Mouse (Mus musculus) heart, embryonic 12.5 days (tissue): ENCODE results near the gene Nectin1. TPM values are rescaled to one million over a fixed set of nuclear protein-coding genes. Genes with fewer than 3 reads are reported as not detected.
A peak's percentile ranks its signal among the peaks of the same experiment; 100 is the strongest.

ENCODE experiments used
- ATAC-seq: fragments of 200-750 bp; cut with Nextera tagmentation; 2 replicates; pipeline ENCODE4 v1.8.0; 2017; ENCODE audit warnings: moderate TSS enrichment, moderate library complexity; ENCODE audit not compliant: insufficient number of reproducible peaks, low FRiP score
- H3K27ac ChIP-seq: fragments of 300-500 bp; sonication (generic); 2 replicates; pipeline ENCODE4 v1.5.1; 2016; ENCODE audit warnings: mild to moderate bottlenecking, moderate library complexity; ENCODE audit not compliant: poor library complexity, severe bottlenecking
- H3K27me3 ChIP-seq: fragments of 300-500 bp; sonication (generic); replicated peaks from 2 replicates; pipeline ENCODE4 v1.6.1; 2016; ENCODE audit warnings: mild to moderate bottlenecking, moderate library complexity
- H3K36me3 ChIP-seq: fragments of 300-500 bp; sonication (generic); 2 replicates; pipeline ENCODE4 v1.6.1; 2016; ENCODE audit warnings: mild to moderate bottlenecking, moderate library complexity
- H3K4me1 ChIP-seq: fragments of 300-500 bp; sonication (generic); replicated peaks from 2 replicates; pipeline ENCODE4 v1.6.1; 2016; ENCODE audit warnings: mild to moderate bottlenecking
- H3K4me2 ChIP-seq: fragments of 300-500 bp; sonication (generic); 2 replicates; pipeline ENCODE4 v1.6.1; 2016; ENCODE audit warnings: mild to moderate bottlenecking, moderate library complexity
- H3K4me3 ChIP-seq: fragments of 300-500 bp; sonication (generic); 2 replicates; pipeline ENCODE4 v1.5.1; 2016; ENCODE audit warnings: mild to moderate bottlenecking
- H3K9ac ChIP-seq: fragments of 300-500 bp; sonication (generic); 2 replicates; pipeline ENCODE4 v1.6.1; 2016; ENCODE audit warnings: mild to moderate bottlenecking, moderate library complexity
- H3K9me3 ChIP-seq: fragments of 300-500 bp; sonication (generic); replicated peaks from 2 replicates; pipeline ENCODE4 v1.6.1; 2016; ENCODE audit warnings: mild to moderate bottlenecking, moderate library complexity
- WGBS: fragments of 180-500 bp; shearing (Covaris S2); methylation state at CpG from one replicate; pipeline ENCODE4 v1.1.7; 2016; 5-methylcytosine and 5-hydroxymethylcytosine counted together
- polyA plus RNA-seq: library from polyadenylated mRNA; unstranded; fragments of >200 nt; fragmentation: Nextera tagmentation; extraction: Ambion mirVana; gene quantifications from 2 replicates; pipeline ENCODE4 v1.2.1, GENCODE M21; 2016

Nectin1 gene
- polyA plus RNA-seq, 1 experiment from 2014 or later: 1.9 TPM

DNA sequence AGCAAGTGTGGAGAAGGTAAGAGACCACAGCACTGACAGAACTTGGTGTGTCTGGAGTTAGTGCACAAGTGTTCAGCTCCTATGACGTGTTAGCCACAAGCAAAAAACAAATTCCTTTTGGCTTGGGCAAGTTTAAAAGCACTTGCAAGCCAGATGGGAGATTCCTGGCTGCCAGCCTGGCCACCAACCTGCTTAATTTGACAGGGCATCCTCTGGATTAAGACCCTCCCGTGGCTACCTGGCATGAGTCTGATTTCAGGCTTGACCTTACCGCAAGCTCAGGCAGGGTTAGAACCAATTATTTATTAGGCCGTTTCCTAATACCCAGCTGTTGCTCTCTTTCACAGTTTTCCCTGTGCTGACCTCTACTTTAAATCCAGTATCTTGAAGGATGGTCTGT is 1.7 kb upstream of the Nectin1 start:
- WGBS: 87% methylated on average over 4 of the region's 4 CpGs
- no peak overlapping the region for H3K9ac ChIP-seq
- no peaks in the 10 kb centered on the region for H3K9me3 ChIP-seq
- no peak overlapping the region for H3K4me2 ChIP-seq
- no peak overlapping the region for H3K27ac ChIP-seq
- ATAC-seq: no peak
- H3K27me3 ChIP-seq: peaks cover 15% of the 10 kb centered on the region
- H3K4me1 ChIP-seq: peaks cover 33% of the 10 kb centered on the region
- no peaks in the 10 kb centered on the region for H3K36me3 ChIP-seq
- H3K4me3 ChIP-seq: no peak overlapping the region

DNA sequence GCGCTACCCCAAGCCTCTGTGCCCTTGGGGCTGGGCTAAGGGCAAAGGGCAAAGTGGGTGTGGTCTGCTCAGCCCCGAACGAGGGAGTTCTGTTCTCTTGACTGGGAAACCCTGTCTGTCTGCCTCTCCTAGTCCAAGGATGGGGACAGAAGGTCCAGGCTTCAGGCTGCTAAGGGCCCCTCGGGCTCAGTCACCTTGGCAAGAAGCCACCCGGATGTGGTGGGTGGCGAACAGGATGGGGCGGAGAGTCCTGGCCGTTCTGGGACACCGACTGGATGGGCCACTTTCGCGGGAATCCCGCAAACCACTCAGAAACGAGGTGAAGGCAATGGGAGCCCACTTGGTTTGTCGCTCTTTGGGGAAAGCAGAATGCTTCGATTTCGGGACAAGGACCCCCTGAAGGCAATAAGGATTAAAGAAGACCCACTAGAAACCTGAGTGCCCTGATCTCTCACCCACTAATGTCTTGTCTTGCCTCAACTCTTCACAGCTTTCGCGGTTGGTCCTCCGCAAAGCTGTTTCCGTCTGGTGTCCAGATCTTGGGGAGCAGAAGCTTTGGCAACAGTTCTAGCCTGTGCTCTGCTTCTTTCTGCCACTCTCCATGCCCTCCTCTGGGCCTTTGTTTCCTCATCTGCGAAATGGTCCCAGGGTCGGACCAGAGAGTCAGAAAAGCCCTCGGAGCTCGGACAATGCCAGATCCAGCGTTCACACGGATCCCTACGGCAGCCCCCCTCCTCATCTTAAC is 710 bp upstream of the Nectin1 start:
- Histone ChIP-seq H3K27me3 (peaks cover 23% of the 10 kb centered on the region), H3K27ac (peak overlapping the region; percentile 81; the same call in 1 of the 2 replicates), H3K9me3 (no peaks in the 10 kb centered on the region), H3K4me1 (peaks cover 23% of the 10 kb centered on the region), H3K4me3 (peak overlapping the region; percentile 64), H3K9ac (peak overlapping the region; percentile 82), H3K36me3 (no peaks in the 10 kb centered on the region), H3K4me2 (peak overlapping the region; percentile 88)
- ATAC-seq: peak; percentile 58
- WGBS: 2% methylated on average over 27 of the region's 27 CpGs

DNA sequence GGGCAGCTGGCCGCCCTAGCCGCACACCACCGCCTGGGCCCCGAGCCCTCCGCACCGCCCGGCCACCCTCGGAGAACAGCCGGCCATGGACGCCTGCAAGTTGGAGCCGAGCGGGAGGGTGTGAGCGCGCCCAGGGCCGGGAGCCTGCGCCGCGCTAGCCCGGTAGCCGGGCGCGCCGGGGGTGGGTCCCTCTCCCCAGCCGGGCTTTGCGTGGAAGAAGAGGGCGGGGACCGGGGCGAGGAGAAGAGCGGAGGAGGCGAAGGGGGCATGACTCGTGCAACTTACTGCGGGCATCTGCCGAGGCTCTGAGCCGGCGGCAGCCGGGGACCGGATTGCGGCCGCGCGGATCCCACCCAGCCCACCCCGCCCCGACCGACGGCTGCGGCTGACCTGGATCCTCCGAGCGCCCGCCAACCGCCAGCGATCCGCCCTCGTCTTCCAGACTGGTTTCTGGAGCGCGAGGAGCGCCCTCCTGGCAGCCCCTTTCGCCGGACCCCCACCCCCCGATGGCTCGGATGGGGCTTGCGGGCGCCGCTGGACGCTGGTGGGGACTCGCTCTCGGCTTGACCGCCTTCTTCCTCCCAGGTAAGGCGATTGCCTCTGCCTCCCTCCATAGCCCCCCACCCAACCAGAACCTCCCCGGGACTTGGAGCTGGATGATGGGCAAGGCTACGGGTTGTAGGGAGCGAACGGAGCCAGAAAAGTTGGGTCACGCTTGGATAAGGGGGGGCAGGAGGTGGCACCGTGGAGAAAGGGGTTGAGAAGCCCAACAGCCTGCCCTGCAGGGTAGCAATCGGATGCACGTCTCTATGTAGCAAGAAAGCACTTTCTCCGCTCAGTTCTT is 576 bp downstream of the Nectin1 start:
- 0% methylated on average over 58 of the region's 77 CpGs for WGBS

DNA sequence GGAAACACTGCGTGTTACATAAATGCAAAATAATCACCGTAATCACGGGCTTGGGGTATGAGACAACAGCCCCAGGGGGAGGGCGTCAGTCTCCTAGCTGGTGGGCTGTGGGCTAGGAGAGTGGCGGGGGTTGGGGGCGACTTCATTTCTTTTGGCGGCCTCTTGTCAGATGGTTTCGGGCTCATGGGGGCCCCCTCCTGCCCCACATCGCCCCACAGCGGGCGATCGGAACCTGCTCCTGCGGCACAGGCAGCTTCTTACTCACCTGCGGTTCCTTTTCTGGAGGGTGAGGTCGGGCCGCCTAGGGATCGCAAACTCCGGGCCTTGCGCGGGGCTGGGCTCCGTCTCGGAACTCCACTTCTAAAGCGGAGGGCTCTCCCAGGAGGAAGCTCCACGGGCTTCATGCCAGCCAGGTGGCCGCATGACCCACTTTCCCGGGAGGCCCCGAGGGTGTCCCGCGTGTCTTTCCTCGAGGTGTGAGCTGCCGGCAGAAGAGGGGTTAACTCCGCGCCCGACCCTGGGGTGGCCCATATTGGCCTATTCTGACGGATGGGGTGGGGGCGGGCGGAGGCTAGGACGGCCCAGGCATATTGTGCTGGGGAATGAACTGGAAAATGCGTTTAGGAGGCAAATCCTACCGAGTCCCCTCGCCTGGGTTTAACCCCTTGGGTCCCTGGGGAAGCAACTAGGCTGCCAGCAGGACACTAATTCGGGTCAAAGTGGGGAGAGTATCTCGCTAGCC is 1.4 kb downstream of the Nectin1 start:
- ATAC-seq: no peak
- H3K27ac ChIP-seq: no peak overlapping the region
- under 1% methylated on average over 43 of the region's 43 CpGs for WGBS

More for the DNA sequence above, 576 bp downstream of the Nectin1 start:
- peaks cover 28% of the 10 kb centered on the region for H3K27me3 ChIP-seq
- H3K9me3 ChIP-seq: no peaks in the 10 kb centered on the region
- H3K27ac ChIP-seq: peak overlapping the region; percentile 81
- ATAC-seq: peak; percentile 70
- H3K9ac ChIP-seq: peak overlapping the region; percentile 82
- H3K4me2 ChIP-seq: peak overlapping the region; percentile 88
- peak overlapping the region; percentile 64 for H3K4me3 ChIP-seq
- H3K4me1 ChIP-seq: peaks cover 20% of the 10 kb centered on the region
- no peaks in the 10 kb centered on the region for H3K36me3 ChIP-seq

GRCm38 (mm10) chr9:43745951-43746703 is 2.3 kb downstream of the Nectin1 start:
- ATAC-seq: no peak
- Histone ChIP-seq H3K4me1 (peaks cover 20% of the 10 kb centered on the region), H3K27ac (no peak overlapping the region), H3K36me3 (no peaks in the 10 kb centered on the region), H3K27me3 (peaks cover 28% of the 10 kb centered on the region), H3K9me3 (no peaks in the 10 kb centered on the region), H3K4me2 (peak overlapping the region; percentile 88), H3K4me3 (peak overlapping the region; percentile 64), H3K9ac (peak overlapping the region; percentile 82; the same call in 1 of the 2 replicates)
- WGBS: 9% methylated on average over 13 of the region's 13 CpGs

More for the DNA sequence above, 1.4 kb downstream of the Nectin1 start:
- Histone ChIP-seq H3K9ac (peak overlapping the region; percentile 82), H3K9me3 (no peaks in the 10 kb centered on the region), H3K4me2 (peak overlapping the region; percentile 88), H3K27me3 (peaks cover 28% of the 10 kb centered on the region), H3K36me3 (no peaks in the 10 kb centered on the region), H3K4me1 (peaks cover 20% of the 10 kb centered on the region), H3K4me3 (peak overlapping the region; percentile 64)

GRCm38 (mm10) chr9:43747710-43748109 is 3.9 kb downstream of the Nectin1 start:
- no peak for ATAC-seq
- Histone ChIP-seq H3K4me3 (no peak overlapping the region), H3K27me3 (peaks cover 28% of the 10 kb centered on the region), H3K36me3 (no peaks in the 10 kb centered on the region), H3K4me1 (peaks cover 20% of the 10 kb centered on the region), H3K4me2 (no peak overlapping the region), H3K27ac (no peak overlapping the region), H3K9ac (no peak overlapping the region), H3K9me3 (no peaks in the 10 kb centered on the region)
- 66% methylated on average over 9 of the region's 9 CpGs for WGBS

GRCm38 (mm10) chr9:43748519-43748918 is 4.7 kb downstream of the Nectin1 start:
- Histone ChIP-seq H3K4me1 (peaks cover 20% of the 10 kb centered on the region), H3K9me3 (no peaks in the 10 kb centered on the region), H3K9ac (no peak overlapping the region), H3K4me3 (no peak overlapping the region), H3K36me3 (no peaks in the 10 kb centered on the region), H3K4me2 (no peak overlapping the region), H3K27me3 (peaks cover 28% of the 10 kb centered on the region), H3K27ac (no peak overlapping the region)
- WGBS: 85% methylated on average over 5 of the region's 5 CpGs
- no peak for ATAC-seq

- Histone ChIP-seq H3K9ac (no peak overlapping the region), H3K4me3 (no peak overlapping the region), H3K4me1 (peaks cover 28% of the 10 kb centered on the region), H3K4me2 (no peak overlapping the region), H3K9me3 (no peaks in the 10 kb centered on the region), H3K27me3 (peaks cover 28% of the 10 kb centered on the region), H3K36me3 (no peaks in the 10 kb centered on the region), H3K27ac (no peak overlapping the region)
- WGBS: 80% methylated on average over 9 of the region's 9 CpGs
- no peak for ATAC-seq
These were observed 6.3 kb downstream of the Nectin1 start for GRCm38 (mm10) chr9:43750053-43750452.

GRCm38 (mm10) chr9:43751111-43751510 is 7.3 kb downstream of the Nectin1 start:
- H3K27me3 ChIP-seq: peaks cover 22% of the 10 kb centered on the region
- H3K9ac ChIP-seq: no peak overlapping the region
- no peaks in the 10 kb centered on the region for H3K9me3 ChIP-seq
- no peaks in the 10 kb centered on the region for H3K36me3 ChIP-seq
- WGBS: 82% methylated on average over 8 of the region's 8 CpGs
- no peak for ATAC-seq
- no peak overlapping the region for H3K4me3 ChIP-seq
- peaks cover 28% of the 10 kb centered on the region for H3K4me1 ChIP-seq
- H3K27ac ChIP-seq: no peak overlapping the region
- H3K4me2 ChIP-seq: no peak overlapping the region

DNA sequence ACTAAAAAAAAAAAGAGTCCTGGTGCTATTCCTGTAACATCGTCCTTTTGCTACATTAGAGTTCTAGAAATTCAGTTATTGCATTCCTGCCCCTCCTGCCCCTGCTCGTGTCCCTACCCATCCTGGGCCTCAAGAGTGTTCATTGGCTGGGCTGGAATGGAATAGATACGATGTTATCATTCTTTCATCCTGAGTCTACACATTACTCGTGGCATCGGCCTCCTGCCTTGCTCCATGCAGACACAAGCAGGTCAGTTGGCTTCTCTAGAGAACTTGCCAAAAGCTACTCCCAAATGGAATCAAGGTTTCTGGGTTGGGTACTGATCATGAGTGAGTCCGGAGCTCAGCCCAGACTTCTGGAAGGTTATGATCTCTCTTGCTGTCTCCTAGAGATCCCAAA is 9.7 kb downstream of the Nectin1 start:
- Histone ChIP-seq H3K27ac (no peak overlapping the region), H3K27me3 (0 out of 2 replicates have a peak, but pooled peaks cover 4% of the 10 kb centered on the region), H3K9ac (no peak overlapping the region), H3K4me2 (no peak overlapping the region), H3K4me1 (peaks cover 47% of the 10 kb centered on the region), H3K4me3 (no peak overlapping the region), H3K9me3 (no peaks in the 10 kb centered on the region), H3K36me3 (no peaks in the 10 kb centered on the region)
- ATAC-seq: no peak
- WGBS: 65% methylated on average over 6 of the region's 6 CpGs
